Mouse (Mus musculus): ENCODE measurements around the gene Dmbx1. TPM values are rescaled to one million over a fixed set of nuclear protein-coding genes. Genes with fewer than 3 reads are reported as not detected.

Dmbx1 gene
- polyA plus RNA-seq, 1 experiment = 0.02 TPM

GRCm38 (mm10) chr4:115907994-115908393, 31.7 kb downstream of the Dmbx1 start:
- Histone ChIP-seq H3K79me2 (ENCODE audit: control insufficient read depth, insufficient read depth) (no peaks in the 10 kb centered on the region), H3K79me3 (ENCODE audit: low read depth) (no peaks in the 10 kb centered on the region), H3K27me3 (ENCODE audit: control insufficient read depth, insufficient read depth, insufficient read length) (peaks cover 15% of the 10 kb centered on the region), H3K36me3 (ENCODE audit: control insufficient read depth, insufficient read depth) (no peaks in the 10 kb centered on the region), H3K4me3 (ENCODE audit: insufficient read depth, poor library complexity, severe bottlenecking) (no peak overlapping the region), H3ac (ENCODE audit: control insufficient read depth, insufficient read length, low read depth) (no peak overlapping the region)
- TF ChIP-seq FOSL1 (IDR thresholded peaks at IDR 0.05; ENCODE audit: insufficient read depth, low read length, poor library complexity, severe bottlenecking) (no peak), CEBPB (IDR thresholded peaks at IDR 0.05; ENCODE audit: low read depth) (no peak)

- Histone ChIP-seq H3K27me3 (ENCODE audit: control insufficient read depth, insufficient read depth, insufficient read length) (peaks cover 15% of the 10 kb centered on the region), H3K79me3 (ENCODE audit: low read depth) (no peaks in the 10 kb centered on the region), H3K4me3 (ENCODE audit: insufficient read depth, poor library complexity, severe bottlenecking) (no peak overlapping the region), H3ac (ENCODE audit: control insufficient read depth, insufficient read length, low read depth) (no peak overlapping the region), H3K36me3 (ENCODE audit: control insufficient read depth, insufficient read depth) (no peaks in the 10 kb centered on the region), H3K79me2 (ENCODE audit: control insufficient read depth, insufficient read depth) (no peaks in the 10 kb centered on the region)
- TF ChIP-seq MYOG (IDR thresholded peaks at IDR 0.05; ENCODE audit: control insufficient read depth, extremely low read depth, insufficient read length) = no peak
- TF ChIP-seq MYOD1 (IDR thresholded peaks at IDR 0.05; ENCODE audit: control insufficient read depth, insufficient read length, low read depth) = no peak
- TF ChIP-seq USF1 (IDR thresholded peaks at IDR 0.05; ENCODE audit: low read depth) = no peak
- TF ChIP-seq CTCF (IDR thresholded peaks at IDR 0.05; ENCODE audit: control insufficient read depth, insufficient read depth, insufficient read length) = no peak
- TF ChIP-seq CEBPB (IDR thresholded peaks at IDR 0.05; ENCODE audit: low read depth) = no peak
- TF ChIP-seq FOSL1 (IDR thresholded peaks at IDR 0.05; ENCODE audit: insufficient read depth, low read length, poor library complexity, severe bottlenecking) = no peak
- no peak for TF ChIP-seq MAX (IDR thresholded peaks at IDR 0.05)
Observed at GRCm38 (mm10) chr4:115906791-115907190, 32.9 kb downstream of the Dmbx1 start.

- no peak overlapping the region for H3ac ChIP-seq (ENCODE audit: control insufficient read depth, insufficient read length, low read depth)
- no peaks in the 10 kb centered on the region for H3K36me3 ChIP-seq (ENCODE audit: control insufficient read depth, insufficient read depth)
- H3K27me3 ChIP-seq (ENCODE audit: control insufficient read depth, insufficient read depth, insufficient read length) = peaks cover 15% of the 10 kb centered on the region
- no peak overlapping the region for H3K4me3 ChIP-seq (ENCODE audit: insufficient read depth, poor library complexity, severe bottlenecking)
- H3K79me2 ChIP-seq (ENCODE audit: control insufficient read depth, insufficient read depth) = no peaks in the 10 kb centered on the region
- no peaks in the 10 kb centered on the region for H3K79me3 ChIP-seq (ENCODE audit: low read depth)
- TF ChIP-seq CEBPB (IDR thresholded peaks at IDR 0.05; ENCODE audit: low read depth) (no peak), FOSL1 (IDR thresholded peaks at IDR 0.05; ENCODE audit: insufficient read depth, low read length, poor library complexity, severe bottlenecking) (no peak), MYOG (IDR thresholded peaks at IDR 0.05; ENCODE audit: control insufficient read depth, extremely low read depth, insufficient read length) (no peak), CTCF (IDR thresholded peaks at IDR 0.05; ENCODE audit: control insufficient read depth, insufficient read depth, insufficient read length) (no peak), USF1 (IDR thresholded peaks at IDR 0.05; ENCODE audit: low read depth) (no peak)
Observed at GRCm38 (mm10) chr4:115905701-115906100, 34.0 kb downstream of the Dmbx1 start.

- H3K79me2 ChIP-seq (ENCODE audit: control insufficient read depth, insufficient read depth) = no peaks in the 10 kb centered on the region
- no peaks in the 10 kb centered on the region for H3K36me3 ChIP-seq (ENCODE audit: control insufficient read depth, insufficient read depth)
- no peak for TF ChIP-seq CTCF (IDR thresholded peaks at IDR 0.05; ENCODE audit: control insufficient read depth, insufficient read depth, insufficient read length)
- no peak for TF ChIP-seq FOSL1 (IDR thresholded peaks at IDR 0.05; ENCODE audit: insufficient read depth, low read length, poor library complexity, severe bottlenecking)
- TF ChIP-seq USF1 (IDR thresholded peaks at IDR 0.05; ENCODE audit: low read depth) = no peak
- no peak for TF ChIP-seq MYOD1 (IDR thresholded peaks at IDR 0.05; ENCODE audit: control insufficient read depth, insufficient read length, low read depth)
- TF ChIP-seq MYOG (IDR thresholded peaks at IDR 0.05; ENCODE audit: control insufficient read depth, extremely low read depth, insufficient read length) = no peak
- TF ChIP-seq CEBPB (IDR thresholded peaks at IDR 0.05; ENCODE audit: low read depth) = no peak
- TF ChIP-seq MAX (IDR thresholded peaks at IDR 0.05) = no peak
- H3K4me3 ChIP-seq (ENCODE audit: insufficient read depth, poor library complexity, severe bottlenecking) = no peak overlapping the region
- no peaks in the 10 kb centered on the region for H3K79me3 ChIP-seq (ENCODE audit: low read depth)
- no peak overlapping the region for H3ac ChIP-seq (ENCODE audit: control insufficient read depth, insufficient read length, low read depth)
- H3K27me3 ChIP-seq (ENCODE audit: control insufficient read depth, insufficient read depth, insufficient read length) = peaks cover 29% of the 10 kb centered on the region
Observed at GRCm38 (mm10) chr4:115904375-115904774, 35.4 kb downstream of the Dmbx1 start.

GRCm38 (mm10) chr4:115902816-115903215, 36.9 kb downstream of the Dmbx1 start:
- Histone ChIP-seq H3K79me3 (ENCODE audit: low read depth) (no peaks in the 10 kb centered on the region), H3K36me3 (ENCODE audit: control insufficient read depth, insufficient read depth) (no peaks in the 10 kb centered on the region), H3K4me3 (ENCODE audit: insufficient read depth, poor library complexity, severe bottlenecking) (no peak overlapping the region), H3K79me2 (ENCODE audit: control insufficient read depth, insufficient read depth) (no peaks in the 10 kb centered on the region), H3K27me3 (ENCODE audit: control insufficient read depth, insufficient read depth, insufficient read length) (peaks cover 35% of the 10 kb centered on the region), H3ac (ENCODE audit: control insufficient read depth, insufficient read length, low read depth) (no peak overlapping the region)
- TF ChIP-seq MYOG (IDR thresholded peaks at IDR 0.05; ENCODE audit: control insufficient read depth, extremely low read depth, insufficient read length) (no peak), CTCF (IDR thresholded peaks at IDR 0.05; ENCODE audit: control insufficient read depth, insufficient read depth, insufficient read length) (peak; percentile 33), USF1 (IDR thresholded peaks at IDR 0.05; ENCODE audit: low read depth) (no peak), CEBPB (IDR thresholded peaks at IDR 0.05; ENCODE audit: low read depth) (no peak)

- Histone ChIP-seq H3K36me3 (ENCODE audit: control insufficient read depth, insufficient read depth) (no peaks in the 10 kb centered on the region), H3K27me3 (ENCODE audit: control insufficient read depth, insufficient read depth, insufficient read length) (peaks cover 56% of the 10 kb centered on the region), H3K4me3 (ENCODE audit: insufficient read depth, poor library complexity, severe bottlenecking) (no peak overlapping the region), H3K79me2 (ENCODE audit: control insufficient read depth, insufficient read depth) (no peaks in the 10 kb centered on the region), H3ac (ENCODE audit: control insufficient read depth, insufficient read length, low read depth) (no peak overlapping the region), H3K79me3 (ENCODE audit: low read depth) (no peaks in the 10 kb centered on the region)
- TF ChIP-seq MYOD1 (IDR thresholded peaks at IDR 0.05; ENCODE audit: control insufficient read depth, insufficient read length, low read depth) (no peak), CEBPB (IDR thresholded peaks at IDR 0.05; ENCODE audit: low read depth) (no peak), FOSL1 (IDR thresholded peaks at IDR 0.05; ENCODE audit: insufficient read depth, low read length, poor library complexity, severe bottlenecking) (no peak), MAX (IDR thresholded peaks at IDR 0.05) (no peak), USF1 (IDR thresholded peaks at IDR 0.05; ENCODE audit: low read depth) (no peak), MYOG (IDR thresholded peaks at IDR 0.05; ENCODE audit: control insufficient read depth, extremely low read depth, insufficient read length) (no peak), CTCF (IDR thresholded peaks at IDR 0.05; ENCODE audit: control insufficient read depth, insufficient read depth, insufficient read length) (no peak)
Observed at GRCm38 (mm10) chr4:115897901-115898631, 41.7 kb downstream of the Dmbx1 start.

Data from C2C12 (cell line).